23 mouse cellular contexts compared by ENCODE assay signal in genomic region chr2:104746251-104746650, GRCm38 (mm10). TPM values are rescaled to one million over a fixed set of nuclear protein-coding genes. Genes with fewer than 3 reads are reported as not detected.
DNase-seq lines count a peak whose midpoint lies in the region; ATAC-seq lines count a peak whose summit lies in the region.
"Had no signal": no experiment of that assay in that cellular context is flagged by ENCODE, and none has a peak within 500 bp of the region (broad histone marks: within the 10 kb centered on the region; RNA-seq: fewer than 3 reads in every experiment).

No protein-coding gene starts in this region.

- H3K36me3 ChIP-seq in liver, embryonic 11.5 days (ENCODE audit: control insufficient read depth, insufficient read depth, low read length): no peaks in the 10 kb centered on the region
- no peaks in the 10 kb centered on the region for H3K36me3 ChIP-seq in hindbrain, embryonic 11.5 days (ENCODE audit: control insufficient read depth, insufficient read depth, low read length)
- no peaks in the 10 kb centered on the region for H3K36me3 ChIP-seq in hindbrain, embryonic 10.5 days
- H3K36me3 ChIP-seq: forebrain, embryonic 15.5 days; heart, embryonic 12.5 days; neural tube, embryonic 12.5 days had no signal

- DNase-seq in liver: peak; percentile 38
- DNase-seq in liver, embryonic 11.5 days (ENCODE audit: low spot score): no peak
- peak; percentile 74 for DNase-seq in A20 (ENCODE audit: low read depth, low spot score)
- peak; percentile 88 for DNase-seq in ES-CJ7 (ENCODE audit: low read depth, low spot score)
- no peak for DNase-seq in hindbrain, embryonic 11.5 days (ENCODE audit: low spot score)
- no peak for DNase-seq in hindbrain, embryonic 10.5 days (ENCODE audit: low spot score)
- no peak for DNase-seq in spleen, adult 18-20 months
- DNase-seq: adrenal gland, adult 8-10 months; cerebellum, adult 9-10 months; embryo, embryonic 11 days; gastrocnemius, adult 2 months; kidney, postnatal 10 days; right cerebral cortex, postnatal 14 days had no signal

- no peak overlapping the region for H3K9ac ChIP-seq in liver, embryonic 11.5 days (ENCODE audit: low read depth, low read length)
- H3K9ac ChIP-seq in hindbrain, embryonic 11.5 days (ENCODE audit: low read depth, low read length): no peak overlapping the region
- H3K9ac ChIP-seq: forebrain, embryonic 15.5 days; heart, embryonic 12.5 days; liver, embryonic 14.5 days; neural tube, embryonic 12.5 days had no signal

- H3K27me3 ChIP-seq in liver, embryonic 11.5 days (replicated peaks; ENCODE audit: control insufficient read depth, insufficient read depth, low read length): peaks cover 16% of the 10 kb centered on the region
- H3K27me3 ChIP-seq in hindbrain, embryonic 11.5 days (ENCODE audit: control insufficient read depth, insufficient read depth, low read length): peaks cover 8% of the 10 kb centered on the region
- H3K27me3 ChIP-seq in hindbrain, embryonic 10.5 days (ENCODE audit: insufficient read depth, poor library complexity, severe bottlenecking): peaks cover 34% of the 10 kb centered on the region
- H3K27me3 ChIP-seq: forebrain, embryonic 15.5 days had no signal

- no peak overlapping the region for H3K4me3 ChIP-seq in liver, embryonic 11.5 days (ENCODE audit: low read depth, low read length)
- no peak overlapping the region for H3K4me3 ChIP-seq in hindbrain, embryonic 11.5 days (ENCODE audit: low read depth, low read length)
- H3K4me3 ChIP-seq in hindbrain, embryonic 10.5 days: no peak overlapping the region
- H3K4me3 ChIP-seq: forebrain, embryonic 15.5 days; gastrocnemius, adult 2 months; heart, embryonic 12.5 days; neural tube, embryonic 12.5 days had no signal

- H3K27ac ChIP-seq in liver, embryonic 11.5 days (ENCODE audit: low read depth, low read length): no peak overlapping the region
- no peak overlapping the region for H3K27ac ChIP-seq in hindbrain, embryonic 11.5 days (ENCODE audit: low read depth, low read length)
- no peak overlapping the region for H3K27ac ChIP-seq in hindbrain, embryonic 10.5 days
- H3K27ac ChIP-seq: forebrain, embryonic 15.5 days; gastrocnemius, adult 2 months; liver, embryonic 14.5 days; neural tube, embryonic 12.5 days had no signal

- no peaks in the 10 kb centered on the region for H3K4me1 ChIP-seq in liver, embryonic 11.5 days (replicated peaks; ENCODE audit: control insufficient read depth, insufficient read depth, low read length)
- H3K4me1 ChIP-seq in hindbrain, embryonic 11.5 days (replicated peaks; ENCODE audit: control insufficient read depth, insufficient read depth, low read length): no peaks in the 10 kb centered on the region
- H3K4me1 ChIP-seq in hindbrain, embryonic 10.5 days (replicated peaks): peaks cover 22% of the 10 kb centered on the region; the same call in 1 of the 2 replicates

- no peaks in the 10 kb centered on the region for H3K9me3 ChIP-seq in liver, embryonic 11.5 days (ENCODE audit: control insufficient read depth, low read length)
- H3K9me3 ChIP-seq in hindbrain, embryonic 11.5 days (ENCODE audit: control insufficient read depth, low read length): no peaks in the 10 kb centered on the region
- no peaks in the 10 kb centered on the region for H3K9me3 ChIP-seq in hindbrain, embryonic 10.5 days
- H3K9me3 ChIP-seq: forebrain, embryonic 15.5 days; heart, embryonic 12.5 days; neural tube, embryonic 12.5 days had no signal

- no peak overlapping the region for H3K4me2 ChIP-seq in liver, embryonic 11.5 days
- H3K4me2 ChIP-seq in hindbrain, embryonic 11.5 days (replicated peaks; ENCODE audit: low read depth, low read length): no peak overlapping the region
- H3K4me2 ChIP-seq: forebrain, embryonic 15.5 days; heart, embryonic 12.5 days; neural tube, embryonic 12.5 days had no signal

- WGBS in liver, embryonic 11.5 days: 43% methylated on average over 8 of the region's 8 CpGs
- 53% methylated on average over 8 of the region's 8 CpGs for WGBS in hindbrain, embryonic 11.5 days
- 61% methylated on average over 8 of the region's 8 CpGs for WGBS in hindbrain, embryonic 10.5 days

- ATAC-seq in liver, embryonic 11.5 days (replicated peaks; ENCODE audit: low FRiP score): no peak
- peak; percentile 26 for ATAC-seq in granulocyte monocyte progenitor cell, adult 5-6 weeks (replicated peaks; ENCODE audit: poor library complexity, severe bottlenecking)
- ATAC-seq in hindbrain, embryonic 11.5 days (ENCODE audit: low FRiP score): no peak
- ATAC-seq: forebrain, embryonic 15.5 days; inflammation-experienced regulatory T-cells, adult 6 months had no signal

RNA-seq across cellular contexts. Expression of gene Depdc7, which starts 3.6 kb away (rescaled TPM):
- polyA plus RNA-seq in liver, embryonic 11.5 days (2014; fragmentation: Nextera tagmentation; extraction: Ambion mirVana): 10.3 and 12.3 TPM in 2 replicates
- total RNA-seq in granulocyte monocyte progenitor cell, adult 5-6 weeks (2014; fragmentation: Nextera tagmentation): 2.4 and 2.9 TPM in 2 replicates
- total RNA-seq in granulocyte monocyte progenitor cell, adult 5-6 weeks (2017): 4.7 and 11.6 TPM in 2 replicates
- polyA plus RNA-seq in hindbrain, embryonic 11.5 days (2014; fragmentation: Nextera tagmentation; extraction: Ambion mirVana): 2.4 TPM in 2 replicates
- 2.1 and 2.8 TPM in 2 replicates for polyA plus RNA-seq in hindbrain, embryonic 10.5 days (2016; fragmentation: Nextera tagmentation; extraction: Ambion mirVana)
- polyA plus RNA-seq: inflammation-experienced regulatory T-cells, adult 6 months had no signal

RNA-seq across cellular contexts. Expression of gene Pin1rt1, which starts 30.1 kb away (rescaled TPM):
- not detected in 2 replicates for polyA plus RNA-seq in liver, embryonic 11.5 days (2014; fragmentation: Nextera tagmentation; extraction: Ambion mirVana)
- total RNA-seq in granulocyte monocyte progenitor cell, adult 5-6 weeks (2014; fragmentation: Nextera tagmentation): not detected in 2 replicates
- not detected in 2 replicates for total RNA-seq in granulocyte monocyte progenitor cell, adult 5-6 weeks (2017)
- polyA plus RNA-seq in hindbrain, embryonic 11.5 days (2014; fragmentation: Nextera tagmentation; extraction: Ambion mirVana): not detected in 2 replicates
- not detected in 2 replicates for polyA plus RNA-seq in hindbrain, embryonic 10.5 days (2016; fragmentation: Nextera tagmentation; extraction: Ambion mirVana)
- total RNA-seq: adrenal gland, adult 8-10 months; gastrocnemius, adult 2 months; hematopoietic stem cell, adult 5-6 weeks; layer of hippocampus, postnatal 10 days; left cerebral cortex, postnatal 14 days had no signal
- polyA plus RNA-seq: heart, embryonic 12.5 days; inflammation-experienced regulatory T-cells, adult 6 months; liver, embryonic 14.5 days; neural tube, embryonic 12.5 days; thymus, postnatal 0 days had no signal

RNA-seq across cellular contexts. Expression of gene Tcp11l1, which starts 34.3 kb away (rescaled TPM):
- polyA plus RNA-seq in liver, embryonic 11.5 days (2014; fragmentation: Nextera tagmentation; extraction: Ambion mirVana): 20.3 and 22.9 TPM in 2 replicates
- total RNA-seq in granulocyte monocyte progenitor cell, adult 5-6 weeks (2014; fragmentation: Nextera tagmentation): 18.3 and 21.3 TPM in 2 replicates
- 7.9 and 10.5 TPM in 2 replicates for total RNA-seq in granulocyte monocyte progenitor cell, adult 5-6 weeks (2017)
- polyA plus RNA-seq in hindbrain, embryonic 11.5 days (2014; fragmentation: Nextera tagmentation; extraction: Ambion mirVana): 68.5 and 69.5 TPM in 2 replicates
- 54.5 and 64.1 TPM in 2 replicates for polyA plus RNA-seq in hindbrain, embryonic 10.5 days (2016; fragmentation: Nextera tagmentation; extraction: Ambion mirVana)

Comparison
In these comparisons a context has a peak if more than half of its experiments do, and no peak if none do; other contexts are left out.
1. DNase-seq: peak in liver (single experiment), A20 (single experiment) and ES-CJ7 (single experiment); none in liver, embryonic 11.5 days (single experiment), hindbrain, embryonic 11.5 days (single experiment), hindbrain, embryonic 10.5 days (single experiment) and spleen, adult 18-20 months (0 of 2).